Mouse (Mus musculus) stomach, embryonic 15.5 days (tissue): ENCODE measurements at regions not wholly inside any gene's neighbourhood (a gene's known extent, or its start where the extent isn't known, plus 50 kb on each side); places are given as distances from the start of the nearest gene placed in this dataset.

Source experiments
- ATAC-seq: fragments of 200-750 bp; cut with Nextera tagmentation; 2 replicates; pipeline ENCODE4 v1.8.0; 2017; ENCODE audit warnings: low read depth, moderate number of reproducible peaks, moderate TSS enrichment; ENCODE audit not compliant: insufficient read depth, low FRiP score
- H3K27ac ChIP-seq: fragments of 300-500 bp; sonication (generic); 2 replicates; pipeline ENCODE4 v1.5.1; 2015; ENCODE audit warnings: mild to moderate bottlenecking, inconsistent platforms
- H3K27me3 ChIP-seq: fragments of 300-500 bp; sonication (generic); replicated peaks from 2 replicates; pipeline ENCODE4 v1.6.1; 2015; ENCODE audit warnings: inconsistent platforms
- H3K36me3 ChIP-seq: fragments of 300-500 bp; sonication (generic); 2 replicates; pipeline ENCODE4 v1.6.1; 2015; ENCODE audit warnings: inconsistent platforms
- H3K4me1 ChIP-seq: fragments of 300-500 bp; sonication (generic); 2 replicates; pipeline ENCODE4 v1.6.1; 2015; ENCODE audit warnings: inconsistent platforms
- H3K4me2 ChIP-seq: fragments of 300-500 bp; sonication (generic); 2 replicates; pipeline ENCODE4 v1.6.1; 2015; ENCODE audit warnings: mild to moderate bottlenecking, inconsistent platforms
- H3K4me3 ChIP-seq: fragments of 300-500 bp; sonication (generic); replicated peaks from 2 replicates; pipeline ENCODE4 v1.5.1; 2015; ENCODE audit warnings: inconsistent platforms
- H3K9ac ChIP-seq: fragments of 300-500 bp; sonication (generic); 2 replicates; pipeline ENCODE4 v1.6.1; 2015; ENCODE audit warnings: inconsistent platforms
- H3K9me3 ChIP-seq: fragments of 300-500 bp; sonication (generic); 2 replicates; pipeline ENCODE4 v1.6.1; 2016; ENCODE audit warnings: inconsistent platforms
- WGBS: fragments of 180-500 bp; shearing (Covaris S2); methylation state at CpG from one replicate; pipeline ENCODE4 v1.1.7; 2015; 5-methylcytosine and 5-hydroxymethylcytosine counted together

DNA sequence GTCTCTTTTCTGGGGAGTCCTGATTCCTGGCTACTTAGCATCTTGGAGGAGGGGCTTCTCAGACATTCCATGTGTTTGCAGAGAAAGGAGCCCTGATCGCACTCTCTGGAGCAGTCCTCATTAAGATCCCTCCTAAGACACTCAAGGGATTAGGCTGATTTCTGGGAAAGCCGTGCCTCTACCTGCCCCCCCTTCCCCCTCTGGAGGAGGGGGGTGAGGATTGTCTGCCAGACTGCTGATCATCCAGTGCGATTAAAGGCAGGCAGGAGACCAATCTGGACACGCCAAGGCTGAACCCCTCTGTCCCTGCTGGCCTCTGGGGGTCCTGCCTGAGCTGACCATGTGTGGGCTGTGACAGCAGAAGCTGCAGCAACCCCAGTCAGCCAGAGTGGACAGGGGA, 65.4 kb downstream of the Vegfa start:
- no peaks in the 10 kb centered on the region for H3K27me3 ChIP-seq
- H3K36me3 ChIP-seq, result no peaks in the 10 kb centered on the region
- no peak for ATAC-seq
- H3K4me2 ChIP-seq, result no peak overlapping the region
- WGBS, result 40% methylated on average over 4 of the region's 4 CpGs
- H3K9me3 ChIP-seq, result no peaks in the 10 kb centered on the region
- H3K4me3 ChIP-seq, result no peak overlapping the region
- H3K9ac ChIP-seq, result no peak overlapping the region
- H3K27ac ChIP-seq, result no peak overlapping the region
- H3K4me1 ChIP-seq, result peaks cover 31% of the 10 kb centered on the region

- Histone ChIP-seq H3K4me2 (no peak overlapping the region), H3K27ac (peak overlapping the region; percentile 63; the same call in 1 of the 2 replicates), H3K4me1 (peaks cover 23% of the 10 kb centered on the region), H3K4me3 (no peak overlapping the region), H3K9ac (no peak overlapping the region), H3K36me3 (no peaks in the 10 kb centered on the region), H3K9me3 (no peaks in the 10 kb centered on the region), H3K27me3 (no peaks in the 10 kb centered on the region)
- ATAC-seq, result peak; percentile 73
Observed at GRCm38 (mm10) chr17:45964031-45964430, 68.1 kb downstream of the Vegfa start.

- Histone ChIP-seq H3K4me2 (no peak overlapping the region), H3K4me1 (peaks cover 23% of the 10 kb centered on the region), H3K27ac (0 out of 2 replicates have a peak overlapping the region, but pooled peaks have one; percentile 0), H3K4me3 (no peak overlapping the region), H3K9me3 (no peaks in the 10 kb centered on the region), H3K36me3 (no peaks in the 10 kb centered on the region), H3K9ac (no peak overlapping the region), H3K27me3 (no peaks in the 10 kb centered on the region)
- 61% methylated on average over 3 of the region's 3 CpGs for WGBS
- no peak for ATAC-seq
Observed at GRCm38 (mm10) chr17:45963332-45963731, 68.8 kb downstream of the Vegfa start.

- Histone ChIP-seq H3K9me3 (no peaks in the 10 kb centered on the region), H3K4me3 (no peak overlapping the region), H3K27me3 (no peaks in the 10 kb centered on the region), H3K36me3 (no peaks in the 10 kb centered on the region), H3K27ac (no peak overlapping the region), H3K4me2 (no peak overlapping the region), H3K4me1 (peaks cover 27% of the 10 kb centered on the region), H3K9ac (no peak overlapping the region)
- no peak for ATAC-seq
- WGBS, result 76% methylated on average over 16 of the region's 16 CpGs
Observed at GRCm38 (mm10) chr17:45961626-45962319, 70.4 kb downstream of the Vegfa start.

GRCm38 (mm10) chr17:45958094-45958881, 73.9 kb downstream of the Vegfa start:
- H3K27ac ChIP-seq, result no peak overlapping the region
- ATAC-seq, result no peak
- no peaks in the 10 kb centered on the region for H3K27me3 ChIP-seq
- peaks cover 8% of the 10 kb centered on the region for H3K4me1 ChIP-seq
- H3K4me3 ChIP-seq, result no peak overlapping the region
- no peaks in the 10 kb centered on the region for H3K9me3 ChIP-seq
- H3K36me3 ChIP-seq, result no peaks in the 10 kb centered on the region
- no peak overlapping the region for H3K9ac ChIP-seq
- H3K4me2 ChIP-seq, result no peak overlapping the region
- WGBS, result 68% methylated on average over 7 of the region's 7 CpGs

- H3K27ac ChIP-seq, result no peak overlapping the region
- no peaks in the 10 kb centered on the region for H3K36me3 ChIP-seq
- H3K4me2 ChIP-seq, result no peak overlapping the region
- WGBS, result 52% methylated on average over 10 of the region's 10 CpGs
- no peak overlapping the region for H3K4me3 ChIP-seq
- no peaks in the 10 kb centered on the region for H3K27me3 ChIP-seq
- H3K9ac ChIP-seq, result no peak overlapping the region
- no peaks in the 10 kb centered on the region for H3K9me3 ChIP-seq
- peaks cover 5% of the 10 kb centered on the region; the same call in 1 of the 2 replicates for H3K4me1 ChIP-seq
- ATAC-seq, result no peak
Observed at GRCm38 (mm10) chr17:45955481-45955880, 76.7 kb downstream of the Vegfa start.

GRCm38 (mm10) chr17:45954824-45955223, 77.3 kb downstream of the Vegfa start:
- Histone ChIP-seq H3K27me3 (no peaks in the 10 kb centered on the region), H3K4me1 (peaks cover 5% of the 10 kb centered on the region; the same call in 1 of the 2 replicates), H3K27ac (no peak overlapping the region), H3K4me3 (no peak overlapping the region), H3K9me3 (no peaks in the 10 kb centered on the region), H3K4me2 (no peak overlapping the region), H3K9ac (no peak overlapping the region), H3K36me3 (no peaks in the 10 kb centered on the region)
- no peak for ATAC-seq
- WGBS, result 81% methylated on average over 7 of the region's 7 CpGs

DNA sequence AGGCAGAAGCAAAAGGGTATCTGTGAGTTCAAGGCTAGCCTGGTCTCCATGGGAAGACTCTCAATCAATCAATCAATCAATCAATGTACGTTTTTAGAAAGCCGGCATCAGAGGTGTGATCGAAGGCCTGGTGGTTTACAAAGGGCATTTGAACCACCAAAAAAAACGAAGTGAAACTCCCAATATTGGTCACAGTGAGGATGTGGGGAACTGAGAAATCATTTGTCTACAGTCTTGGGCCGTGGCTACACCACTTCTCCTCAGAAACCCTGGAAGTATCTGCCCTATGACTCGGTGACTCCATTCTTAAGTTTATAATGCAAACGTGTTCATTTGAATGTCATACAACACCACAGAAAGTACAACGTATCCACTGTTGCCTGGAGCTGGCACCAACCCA, 78.6 kb downstream of the Vegfa start:
- Histone ChIP-seq H3K27ac (no peak overlapping the region), H3K4me1 (peaks cover 5% of the 10 kb centered on the region; the same call in 1 of the 2 replicates), H3K36me3 (no peaks in the 10 kb centered on the region), H3K9me3 (no peaks in the 10 kb centered on the region), H3K27me3 (no peaks in the 10 kb centered on the region), H3K4me2 (no peak overlapping the region), H3K4me3 (no peak overlapping the region), H3K9ac (no peak overlapping the region)
- ATAC-seq, result no peak
- 80% methylated on average over 8 of the region's 8 CpGs for WGBS

DNA sequence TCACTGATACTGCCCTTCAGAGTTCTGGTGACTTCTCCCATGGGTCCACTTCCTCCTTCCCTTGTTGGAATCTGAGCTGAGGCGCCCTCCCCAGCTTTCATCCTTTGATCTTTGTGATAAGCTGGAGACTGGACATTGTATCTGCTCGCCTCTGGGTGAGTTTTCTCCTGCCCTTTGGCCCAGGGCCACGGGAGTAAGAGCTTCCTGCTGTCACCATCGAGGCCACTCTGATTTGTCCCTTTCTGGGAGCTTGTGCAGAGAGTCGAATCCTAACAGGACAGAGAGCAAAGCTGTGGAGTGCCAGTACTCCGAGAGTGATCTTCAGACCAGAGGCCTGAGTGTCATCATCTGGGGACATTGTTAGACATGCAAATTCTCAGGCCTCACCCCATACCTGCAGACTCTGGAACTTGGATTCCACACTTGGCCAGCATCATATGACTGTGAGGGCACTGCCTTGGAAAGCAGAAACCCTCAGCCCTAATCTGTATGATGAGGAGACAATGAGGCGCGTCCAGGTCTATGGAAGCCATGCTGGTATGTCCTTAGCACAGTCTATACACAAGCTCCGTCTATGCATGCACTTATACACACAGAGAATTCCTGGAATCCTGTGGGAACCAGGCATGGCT, 81.5 kb downstream of the Vegfa start:
- H3K36me3 ChIP-seq, result no peaks in the 10 kb centered on the region
- H3K4me2 ChIP-seq, result no peak overlapping the region
- no peaks in the 10 kb centered on the region for H3K9me3 ChIP-seq
- no peak overlapping the region for H3K27ac ChIP-seq
- H3K9ac ChIP-seq, result no peak overlapping the region
- no peaks in the 10 kb centered on the region for H3K4me1 ChIP-seq
- no peak overlapping the region for H3K4me3 ChIP-seq
- WGBS, result 50% methylated on average over 9 of the region's 9 CpGs
- no peak for ATAC-seq
- no peaks in the 10 kb centered on the region for H3K27me3 ChIP-seq

GRCm38 (mm10) chr17:45949141-45949540, 83.0 kb downstream of the Vegfa start:
- Histone ChIP-seq H3K9me3 (no peaks in the 10 kb centered on the region), H3K36me3 (no peaks in the 10 kb centered on the region), H3K4me2 (no peak overlapping the region), H3K4me1 (no peaks in the 10 kb centered on the region), H3K4me3 (no peak overlapping the region), H3K9ac (no peak overlapping the region), H3K27ac (no peak overlapping the region), H3K27me3 (no peaks in the 10 kb centered on the region)
- ATAC-seq, result no peak
- 81% methylated on average over 6 of the region's 6 CpGs for WGBS

DNA sequence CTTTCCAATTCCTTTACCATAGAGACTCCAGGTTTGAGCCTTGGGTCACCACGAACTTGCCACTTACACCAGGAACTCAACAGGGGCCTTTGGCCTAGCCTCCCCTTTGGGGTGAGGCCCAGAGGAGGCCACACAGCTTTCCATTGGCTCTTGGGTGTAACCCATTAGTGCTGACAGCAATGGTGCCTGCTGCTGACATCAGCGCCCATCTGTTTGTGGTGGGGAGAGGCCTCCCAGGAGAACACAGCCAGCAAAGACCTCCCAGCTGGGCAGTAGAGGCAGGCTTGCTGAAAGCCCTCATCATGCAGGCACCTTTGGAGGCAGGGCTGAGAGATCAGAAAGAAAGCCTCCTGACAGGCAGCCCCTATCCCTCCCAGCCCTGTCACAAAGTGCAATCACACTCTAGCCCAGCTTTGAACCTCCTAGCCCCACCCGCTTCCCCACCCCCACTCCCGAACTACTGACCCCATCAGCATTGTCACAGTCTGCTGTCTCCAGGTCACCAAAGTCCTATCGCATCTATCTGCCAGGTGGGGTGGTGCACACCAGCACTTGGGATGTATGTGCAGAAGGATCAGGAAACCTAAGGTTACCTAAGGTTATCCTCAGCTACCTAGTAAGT, 83.7 kb downstream of the Vegfa start:
- H3K4me1 ChIP-seq, result no peaks in the 10 kb centered on the region
- H3K4me2 ChIP-seq, result no peak overlapping the region
- no peak for ATAC-seq
- WGBS, result 52% methylated on average over 5 of the region's 5 CpGs
- no peaks in the 10 kb centered on the region for H3K36me3 ChIP-seq
- no peaks in the 10 kb centered on the region for H3K9me3 ChIP-seq
- H3K4me3 ChIP-seq, result no peak overlapping the region
- no peaks in the 10 kb centered on the region for H3K27me3 ChIP-seq
- no peak overlapping the region for H3K9ac ChIP-seq
- H3K27ac ChIP-seq, result no peak overlapping the region

DNA sequence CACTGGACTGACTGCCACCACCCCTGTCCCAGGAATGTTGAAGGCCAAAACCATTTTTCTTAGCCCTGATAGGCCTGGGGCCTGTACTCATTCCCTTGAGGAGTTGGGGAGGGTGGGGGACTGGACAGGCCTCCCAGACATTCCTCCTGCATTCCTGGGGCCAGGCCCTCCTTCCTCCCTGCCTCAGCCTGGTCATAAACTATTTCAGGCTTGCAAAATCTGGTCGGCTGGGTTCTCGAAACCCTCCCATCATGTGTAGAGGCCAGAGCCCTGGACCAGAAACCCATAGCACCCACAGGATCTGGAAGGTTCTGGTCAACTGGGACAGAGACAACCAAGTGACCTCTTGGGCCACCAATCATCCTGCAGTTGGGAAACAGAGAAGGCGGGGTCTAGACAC, 87.2 kb downstream of the Vegfa start:
- H3K27ac ChIP-seq, result no peak overlapping the region
- H3K27me3 ChIP-seq, result no peaks in the 10 kb centered on the region
- H3K9me3 ChIP-seq, result no peaks in the 10 kb centered on the region
- no peak overlapping the region for H3K9ac ChIP-seq
- 69% methylated on average over 3 of the region's 3 CpGs for WGBS
- no peaks in the 10 kb centered on the region for H3K4me1 ChIP-seq
- ATAC-seq, result no peak
- H3K36me3 ChIP-seq, result no peaks in the 10 kb centered on the region
- H3K4me3 ChIP-seq, result no peak overlapping the region
- no peak overlapping the region for H3K4me2 ChIP-seq
